Mouse (Mus musculus) adipose tissue, adult 10 weeks (tissue): ENCODE measurements around the gene Cgref1. TPM values are rescaled to one million over a fixed set of nuclear protein-coding genes. Genes with fewer than 3 reads are reported as not detected.

Experiments
- polyA plus RNA-seq: library from polyadenylated mRNA; stranded (reverse); fragments of 350-450 nt; fragmentation: Illumina TruSeq; extraction: RNeasy Lipid Tissue Mini Kit (QIAGEN cat#74804); gene quantifications from one replicate; pipeline ENCODE4 v1.2.3, GENCODE M21; 2014; ENCODE audit warnings: low read depth, low replicate concordance

Gene Cgref1
- 1.9 TPM for polyA plus RNA-seq

GRCm38 (mm10) chr5:30944956-30945781, at the start of gene Cgref1:
Gene Cgref1 (minus strand): TSS chr5:30945591.

GRCm38 (mm10) chr5:30968416-30968815, 23.0 kb upstream of the Cgref1 start, which contains the start of gene Tcf23:
Gene Tcf23 (plus strand): TSS chr5:30968662.

GRCm38 (mm10) chr5:30959966-30960501, 14.6 kb upstream of the Cgref1 start, which contains the start of gene Preb:
Gene Preb (minus strand): TSS chr5:30960361.

GRCm38 (mm10) chr5:30921256-30922033, 23.9 kb downstream of the Cgref1 start, which contains the start of gene Khk:
Gene Khk (plus strand): TSS chr5:30921431.

GRCm38 (mm10) chr5:30913060-30913841, 32.1 kb downstream of the Cgref1 start, which contains the start of gene Emilin1:
Gene Emilin1 (plus strand): TSS chr5:30913402.

GRCm38 (mm10) chr5:30907413-30908059, 37.9 kb downstream of the Cgref1 start, which contains the start of gene Ost4:
Gene Ost4 (minus strand): TSS chr5:30907788.

GRCm38 (mm10) chr5:30888337-30889087, 56.9 kb downstream of the Cgref1 start, which contains the start of gene Agbl5:
Gene Agbl5 (plus strand): TSS chr5:30888694.

Other genes starting within 250 kb of the Cgref1 start
- gene Dpysl5, start 234.0 kb downstream of the Cgref1 start, polyA plus RNA-seq = 1.2 TPM
- gene Mapre3, start 130.9 kb downstream of the Cgref1 start, polyA plus RNA-seq = 29.3 TPM
- gene Tmem214, start 77.6 kb downstream of the Cgref1 start, polyA plus RNA-seq = 63.2 TPM
- gene Agbl5, start 56.9 kb downstream of the Cgref1 start, polyA plus RNA-seq = 24.3 TPM
- gene Ost4, start 37.8 kb downstream of the Cgref1 start, polyA plus RNA-seq = 382 TPM
- gene Emilin1, start 32.2 kb downstream of the Cgref1 start, polyA plus RNA-seq = 31.7 TPM
- 53.3 TPM for gene Khk, start 24.2 kb downstream of the Cgref1 start, polyA plus RNA-seq
- 157 TPM for gene Preb, start 14.8 kb upstream of the Cgref1 start, polyA plus RNA-seq
- gene Tcf23, start 23.1 kb upstream of the Cgref1 start, polyA plus RNA-seq = 4.2 TPM
- 188 TPM for gene Atraid, start 102.7 kb upstream of the Cgref1 start, polyA plus RNA-seq
- gene Slc5a6, start 103.3 kb upstream of the Cgref1 start, polyA plus RNA-seq = 17.8 TPM
- gene Cad, start 109.2 kb upstream of the Cgref1 start, polyA plus RNA-seq = 109 TPM
- gene Dnajc5g, start 160.7 kb upstream of the Cgref1 start, polyA plus RNA-seq = 2.3 TPM
- 8.9 TPM for gene Slc30a3, start 162.6 kb upstream of the Cgref1 start, polyA plus RNA-seq
- not detected for gene Trim54, start 171.1 kb upstream of the Cgref1 start, polyA plus RNA-seq
- gene Ucn, start 193.2 kb upstream of the Cgref1 start, polyA plus RNA-seq = not detected
- gene Mpv17, start 208.7 kb upstream of the Cgref1 start, polyA plus RNA-seq = 65.2 TPM
- gene Gm29609, start 234.3 kb upstream of the Cgref1 start, polyA plus RNA-seq = 2.0 TPM
- gene Gtf3c2, start 234.6 kb upstream of the Cgref1 start, polyA plus RNA-seq = 56.6 TPM
- gene Snx17, start 247.6 kb upstream of the Cgref1 start, polyA plus RNA-seq = 78.8 TPM
- 34.0 TPM for gene Eif2b4, start 247.8 kb upstream of the Cgref1 start, polyA plus RNA-seq